ENCODE assay signal across 7 mouse cellular contexts in the genomic region with DNA sequence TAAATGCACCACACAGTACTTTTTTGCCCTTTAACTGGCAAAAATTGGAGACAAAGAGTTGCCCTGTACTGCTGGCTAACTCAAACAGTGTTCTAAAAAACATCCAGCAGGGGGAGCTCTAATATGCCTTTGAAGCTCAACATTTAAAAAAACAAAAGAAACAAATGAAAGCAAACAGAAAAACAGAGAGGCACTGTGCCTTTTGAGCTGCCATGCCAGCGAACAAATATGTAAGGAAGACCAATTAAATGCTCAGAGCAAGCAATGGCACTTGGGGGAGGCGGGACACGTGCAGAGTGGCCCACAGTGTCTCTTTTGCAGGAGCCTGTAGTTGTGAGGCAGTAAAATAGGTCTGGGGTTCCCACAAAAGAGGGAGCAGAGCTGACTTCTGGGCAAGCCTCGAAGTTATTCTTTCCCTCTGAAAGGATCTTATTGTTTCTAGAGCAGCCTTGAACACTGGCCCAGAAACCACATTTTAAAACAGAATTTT. TPM values are rescaled to one million over a fixed set of nuclear protein-coding genes. Genes with fewer than 3 reads are reported as not detected.
DNase-seq lines count a peak whose midpoint lies in the region; ATAC-seq and TF ChIP-seq lines count a peak whose summit lies in the region.

No protein-coding gene starts in this region.

- 1% methylated on average over 4 of the region's 4 CpGs for WGBS in forebrain, embryonic 16.5 days
- 3% methylated on average over 4 of the region's 4 CpGs for WGBS in hindbrain, embryonic 10.5 days
- WGBS in lung, postnatal 0 days = 4% methylated on average over 4 of the region's 4 CpGs

- H3K27me3 ChIP-seq in forebrain, embryonic 16.5 days (replicated peaks; ENCODE audit: control insufficient read depth, insufficient read depth, low read length) = no peaks in the 10 kb centered on the region
- no peaks in the 10 kb centered on the region for H3K27me3 ChIP-seq in hindbrain, embryonic 10.5 days (ENCODE audit: insufficient read depth, poor library complexity, severe bottlenecking)
- no peaks in the 10 kb centered on the region for H3K27me3 ChIP-seq in lung, postnatal 0 days (replicated peaks; ENCODE audit: insufficient read depth, low read length)

- no peaks in the 10 kb centered on the region for H3K36me3 ChIP-seq in forebrain, embryonic 16.5 days (ENCODE audit: control insufficient read depth, insufficient read depth)
- no peaks in the 10 kb centered on the region for H3K36me3 ChIP-seq in hindbrain, embryonic 10.5 days
- no peaks in the 10 kb centered on the region for H3K36me3 ChIP-seq in lung, postnatal 0 days (ENCODE audit: insufficient read depth, low read length)

- peak overlapping the region; percentile 43 for H3K9ac ChIP-seq in forebrain, embryonic 16.5 days (replicated peaks; ENCODE audit: low read depth, low read length)
- H3K9ac ChIP-seq in lung, postnatal 0 days (replicated peaks; ENCODE audit: low read depth) = no peak overlapping the region

- peak; percentile 83 for TF ChIP-seq CTCF in lung, postnatal 0 days (IDR thresholded peaks at IDR 0.05)

- ATAC-seq in forebrain, embryonic 16.5 days = peak; percentile 93
- peak; percentile 41 for ATAC-seq in lung, postnatal 0 days

- peaks cover 10% of the 10 kb centered on the region; the same call in 1 of the 2 replicates for H3K4me1 ChIP-seq in forebrain, embryonic 16.5 days (replicated peaks; ENCODE audit: control insufficient read depth, insufficient read depth, low read length)
- H3K4me1 ChIP-seq in hindbrain, embryonic 10.5 days (replicated peaks) = peaks cover 45% of the 10 kb centered on the region
- H3K4me1 ChIP-seq in lung, postnatal 0 days (ENCODE audit: insufficient read depth, low read depth, low read length) = peaks cover 13% of the 10 kb centered on the region; the same call in 1 of the 2 replicates

- no peak overlapping the region for H3K4me3 ChIP-seq in forebrain, embryonic 16.5 days (replicated peaks; ENCODE audit: low read length)
- H3K4me3 ChIP-seq in hindbrain, embryonic 10.5 days = 0 out of 2 replicates have a peak overlapping the region, but pooled peaks have one; percentile 32
- H3K4me3 ChIP-seq in lung, postnatal 0 days (ENCODE audit: low read depth, low read length) = no peak overlapping the region

- peak; percentile 93 for DNase-seq in NIH3T3 (ENCODE audit: low read depth)
- peak; percentile 54 for DNase-seq in cerebellum, adult 11-12 months
- DNase-seq in hindbrain, embryonic 10.5 days (ENCODE audit: low spot score) = peak; percentile 69
- peak; percentile 84 for DNase-seq in layer of hippocampus, adult 9-10 months (ENCODE audit: low spot score)
- DNase-seq in lung, postnatal 0 days (ENCODE audit: low spot score) = peak; percentile 91
- DNase-seq in retina, embryonic 14.5 days (ENCODE audit: low spot score) = peak; percentile 91

- H3K4me2 ChIP-seq in forebrain, embryonic 16.5 days (ENCODE audit: low read length) = peak overlapping the region; percentile 44
- H3K4me2 ChIP-seq in lung, postnatal 0 days (replicated peaks; ENCODE audit: low read depth, low read length) = peak overlapping the region; percentile 20

- H3K27ac ChIP-seq in forebrain, embryonic 16.5 days (ENCODE audit: low read length) = peak overlapping the region; percentile 69; the same call in 1 of the 2 replicates
- peak overlapping the region; percentile 89 for H3K27ac ChIP-seq in hindbrain, embryonic 10.5 days
- H3K27ac ChIP-seq in lung, postnatal 0 days (ENCODE audit: low read length) = peak overlapping the region; percentile 34; the same call in 1 of the 2 replicates

- H3K9me3 ChIP-seq in forebrain, embryonic 16.5 days (ENCODE audit: control insufficient read depth, low read length) = no peaks in the 10 kb centered on the region
- no peaks in the 10 kb centered on the region for H3K9me3 ChIP-seq in hindbrain, embryonic 10.5 days
- no peaks in the 10 kb centered on the region for H3K9me3 ChIP-seq in lung, postnatal 0 days (ENCODE audit: low read length)

- no peak for TF ChIP-seq EP300 in lung, postnatal 0 days (IDR thresholded peaks at IDR 0.05)

RNA-seq across cellular contexts. Expression of a gene that starts 20.5 kb away (rescaled TPM):
- not detected in 2 replicates for polyA plus RNA-seq in forebrain, embryonic 16.5 days (2015; fragmentation: Nextera tagmentation; extraction: Ambion mirVana)
- not detected in 2 replicates for polyA plus RNA-seq in hindbrain, embryonic 10.5 days (2016; fragmentation: Nextera tagmentation; extraction: Ambion mirVana)
- polyA plus RNA-seq in lung, postnatal 0 days (2015; fragmentation: Nextera tagmentation; extraction: Ambion mirVana) = not detected in 2 replicates

RNA-seq across cellular contexts. Expression of a gene that starts 30.9 kb away (rescaled TPM):
- polyA plus RNA-seq in forebrain, embryonic 16.5 days (2015; fragmentation: Nextera tagmentation; extraction: Ambion mirVana) = 35.7 and 36.9 TPM in 2 replicates
- 28.7 and 30.3 TPM in 2 replicates for polyA plus RNA-seq in hindbrain, embryonic 10.5 days (2016; fragmentation: Nextera tagmentation; extraction: Ambion mirVana)
- polyA plus RNA-seq in lung, postnatal 0 days (2015; fragmentation: Nextera tagmentation; extraction: Ambion mirVana) = 38.1 and 39.3 TPM in 2 replicates

Comparison
In these comparisons a context has a peak if more than half of its experiments do, and no peak if none do; other contexts are left out.
1. H3K27ac ChIP-seq: peak in every context shown above with its lines; median percentile 89 in hindbrain, embryonic 10.5 days; 69 in forebrain, embryonic 16.5 days; 34 in lung, postnatal 0 days.